Mouse (Mus musculus): ENCODE measurements around the gene Alkbh1.

Alkbh1 gene

DNA sequence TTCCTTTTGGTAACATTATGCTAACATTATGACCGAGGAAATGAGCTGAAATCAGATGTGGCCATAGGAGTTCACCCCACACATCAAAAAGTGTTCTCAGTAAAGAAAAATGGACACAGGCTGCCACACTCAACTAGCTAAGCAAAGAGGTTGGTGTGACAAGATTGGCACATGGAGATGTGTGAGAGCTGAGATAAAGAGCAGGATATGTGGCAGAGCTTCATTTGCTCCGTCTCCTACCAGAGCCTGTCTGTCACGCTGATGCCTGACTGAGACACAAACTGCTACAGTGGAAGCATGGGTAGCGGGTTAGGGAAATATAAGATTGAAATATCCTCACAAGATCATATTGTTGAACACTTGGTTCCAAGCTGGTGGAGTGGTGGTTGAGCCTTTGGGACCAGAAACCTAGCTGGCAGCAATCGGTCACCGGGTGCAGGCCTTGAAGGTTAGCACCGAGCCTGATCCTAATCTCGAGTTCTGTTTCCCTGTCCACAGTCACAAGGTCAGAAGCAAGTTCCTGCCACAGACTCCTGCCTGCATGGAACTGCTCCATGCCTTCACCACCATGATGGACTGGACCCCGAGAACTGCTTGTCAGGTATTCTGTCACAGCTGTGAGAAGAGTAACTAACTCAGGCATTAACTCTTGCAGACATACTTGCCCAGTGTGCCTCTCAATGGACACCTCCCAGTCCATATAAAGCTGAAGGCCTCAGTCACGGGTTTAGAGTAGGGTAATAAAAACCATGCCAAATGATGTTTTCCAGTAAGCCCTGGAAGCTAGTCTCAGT, 63.0 kb downstream of the Alkbh1 start:
- no peak for DNase-seq

DNA sequence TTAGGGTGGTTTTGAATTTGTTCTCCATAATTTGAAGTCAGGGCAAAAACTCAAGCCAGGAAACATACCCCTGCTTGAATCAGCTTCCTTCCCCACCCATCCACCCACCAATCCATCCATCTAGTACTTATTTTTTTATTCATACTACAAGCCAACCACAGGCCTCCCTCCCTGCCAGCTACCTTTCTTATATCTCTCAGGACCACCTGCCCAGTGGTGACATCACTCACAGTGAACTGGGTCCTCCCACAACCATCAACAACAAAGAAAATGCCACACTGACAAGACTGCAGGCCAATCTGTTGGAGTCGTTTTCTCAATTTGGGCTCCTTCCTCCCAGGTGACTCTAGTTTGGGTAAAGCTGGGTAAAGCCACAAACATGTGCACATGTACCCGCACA, 64.3 kb downstream of the Alkbh1 start:
- DNase-seq = no peak
